19 mouse cellular contexts compared by ENCODE assay signal in the genomic region with DNA sequence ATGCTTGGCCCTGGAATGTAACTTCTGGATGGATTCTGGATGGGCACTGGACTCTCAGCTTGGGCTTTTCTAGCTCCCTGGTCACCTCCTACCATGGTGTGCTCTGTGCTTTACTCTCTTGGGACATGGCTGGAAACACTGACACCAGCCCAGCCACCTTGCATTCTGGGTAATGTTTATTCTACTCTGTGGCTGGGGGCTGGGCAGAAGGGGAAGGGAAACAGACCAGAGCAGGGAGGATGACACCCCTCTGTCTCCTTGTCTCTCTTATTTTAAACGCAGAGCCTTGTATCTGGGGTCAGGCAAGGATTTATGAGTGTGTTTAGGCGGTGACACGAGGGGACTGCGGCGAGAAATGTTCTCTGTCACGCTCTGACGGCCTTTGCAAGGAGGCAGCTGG.
"Had no signal": no experiment of that assay in that cellular context is flagged by ENCODE, and none has a peak within 500 bp of the region (broad histone marks: within the 10 kb centered on the region; RNA-seq: fewer than 3 reads in every experiment).

No protein-coding gene starts in this region.

- H3K27ac ChIP-seq: liver, embryonic 14.5 days; midbrain, embryonic 12.5 days; neural tube, embryonic 12.5 days; neural tube, embryonic 15.5 days; stomach, embryonic 15.5 days; stomach, postnatal 0 days had no signal

- H3K36me3 ChIP-seq: midbrain, embryonic 12.5 days; neural tube, embryonic 12.5 days; neural tube, embryonic 15.5 days; stomach, embryonic 15.5 days had no signal

- H3K9ac ChIP-seq: liver, embryonic 14.5 days; lung, embryonic 14.5 days; midbrain, embryonic 12.5 days; neural tube, embryonic 12.5 days; neural tube, embryonic 15.5 days; stomach, embryonic 15.5 days had no signal

- H3K4me3 ChIP-seq: midbrain, embryonic 12.5 days; myocyte; neural tube, embryonic 12.5 days; neural tube, embryonic 15.5 days; stomach, embryonic 15.5 days had no signal

- H3K9me3 ChIP-seq: midbrain, embryonic 12.5 days; neural tube, embryonic 12.5 days; neural tube, embryonic 15.5 days; stomach, embryonic 15.5 days had no signal

- DNase-seq: lung, adult 18-20 months; lung, embryonic 14.5 days; lung, postnatal 10 days; lung, postnatal 4 days; midbrain, embryonic 14.5 days; retina, postnatal 1 day; right cerebral cortex, adult 18-20 months; right cerebral cortex, postnatal 25 days; right cerebral cortex, postnatal 4 days; thymus, adult 2 months; thymus, postnatal 25 days; thymus, postnatal 4 days had no signal

- H3K4me2 ChIP-seq: lung, embryonic 14.5 days; midbrain, embryonic 12.5 days; neural tube, embryonic 12.5 days; neural tube, embryonic 15.5 days; stomach, embryonic 15.5 days had no signal
